Mouse (Mus musculus) kidney, adult 2 months (tissue): Measurements from ENCODE around the gene Lamc1.

Source experiments
- CTCF ChIP-seq: fragments of 200-500 bp; conservative IDR thresholded peaks from 2 replicates; pipeline ENCODE4 v1.5.1; 2011; ENCODE audit warnings: low read depth, mild to moderate bottlenecking, control low read depth, low read length, moderate library complexity, mixed read lengths; ENCODE audit not compliant: insufficient read depth, insufficient read length
- POLR2A ChIP-seq: fragments of 200-500 bp; IDR thresholded peaks from one replicate; pipeline ENCODE4 v1.6.1; 2011; ENCODE audit warnings: low read depth, low read length, control low read depth

- no peak for TF ChIP-seq CTCF
- no peak for TF ChIP-seq POLR2A
Observed at GRCm38 (mm10) chr1:153308179-153308914, 24.2 kb downstream of the Lamc1 start.
